Mouse (Mus musculus): ENCODE measurements at regions not wholly inside any gene's neighbourhood (a gene's known extent, or its start where the extent isn't known, plus 50 kb on each side); places are given as distances from the start of the nearest gene placed in this dataset.

GRCm38 (mm10) chr14:9457801-9458495 lies 791.9 kb upstream of the 4930452B06Rik start:
- TF ChIP-seq NELFE (IDR thresholded peaks at IDR 0.05; ENCODE audit: low read depth, low read length) = no peak
- TF ChIP-seq USF2 (conservative IDR thresholded peaks at IDR 0.05; ENCODE audit: low read depth, low read length) = no peak
- no peak for TF ChIP-seq ZC3H11A (IDR thresholded peaks at IDR 0.05; ENCODE audit: low read depth, low read length)
- no peak for TF ChIP-seq SMC3 (IDR thresholded peaks at IDR 0.05; ENCODE audit: low read depth, low read length)
- no peak for TF ChIP-seq KAT2A (IDR thresholded peaks at IDR 0.05; ENCODE audit: insufficient replicate concordance, low read length)
- no peak for TF ChIP-seq SIN3A (IDR thresholded peaks at IDR 0.05; ENCODE audit: low read length)
- no peak for TF ChIP-seq JUN (IDR thresholded peaks at IDR 0.05; ENCODE audit: insufficient read depth, low read depth, low read length)
- TF ChIP-seq MEF2A (IDR thresholded peaks at IDR 0.05; ENCODE audit: borderline replicate concordance, low read depth, low read length) = no peak
- no peak for TF ChIP-seq TBP (conservative IDR thresholded peaks at IDR 0.05; ENCODE audit: low read depth, low read length)
- no peak for TF ChIP-seq BHLHE40 (IDR thresholded peaks at IDR 0.05; ENCODE audit: low read depth, low read length)
- TF ChIP-seq CHD1 (IDR thresholded peaks at IDR 0.05; ENCODE audit: low read depth, low read length) = no peak
- TF ChIP-seq NRF1 (IDR thresholded peaks at IDR 0.05; ENCODE audit: low read depth, low read length) = no peak
- TF ChIP-seq MAFK (IDR thresholded peaks at IDR 0.05; ENCODE audit: insufficient replicate concordance, low read length) = no peak
- TF ChIP-seq IRF4 (IDR thresholded peaks at IDR 0.05; ENCODE audit: low read depth, low read length) = no peak
- no peak for TF ChIP-seq JUND (conservative IDR thresholded peaks at IDR 0.05; ENCODE audit: low read depth, low read length)
- Histone ChIP-seq H3K79me2 (replicated peaks; ENCODE audit: control insufficient read depth, extremely low read depth, insufficient read depth, poor library complexity, severe bottlenecking) (no peaks in the 10 kb centered on the region), H3K27me3 (replicated peaks) (no peaks in the 10 kb centered on the region), H3K9ac (ENCODE audit: insufficient read depth, low read depth) (no peak overlapping the region), H3K9me3 (replicated peaks; ENCODE audit: low read length) (no peaks in the 10 kb centered on the region), H3K4me1 (ENCODE audit: control insufficient read depth in 1 of 2, insufficient read depth in 2 of 2) (no peaks in the 10 kb centered on the region), H3K36me3 (replicated peaks in 1 of 2; ENCODE audit: control insufficient read depth in 1 of 2, insufficient read depth in 1 of 2, low read length in 1 of 2) (no peaks in the 10 kb centered on the region), H3K4me2 (ENCODE audit: insufficient read depth, low read depth, poor library complexity, severe bottlenecking) (no peak overlapping the region), H3K27ac (ENCODE audit: insufficient read depth, low read depth) (no peak overlapping the region), H3K4me3 (replicated peaks in 1 of 3; ENCODE audit: low read depth in 2 of 3, low read length in 2 of 3, poor library complexity in 1 of 3) (no peak overlapping the region)
- DNase-seq (ENCODE audit: extremely low read depth) = no peak
- in situ Hi-C loops (cut with MboI; ENCODE audit: low pct_ligation_motif_present, low pct_unique_long_range_greater_than_20kb, low sequenced_read_pairs) (no loop called here), dilution Hi-C loops (cut with MboI; ENCODE audit: extremely low pct_ligation_motif_present, extremely low pct_unique_long_range_greater_than_20kb, low sequenced_read_pairs) (no loop called here)

- H3K9ac ChIP-seq (ENCODE audit: insufficient read depth, low read depth) = no peak overlapping the region
- no peaks in the 10 kb centered on the region for H3K4me1 ChIP-seq (ENCODE audit: control insufficient read depth in 1 of 2, insufficient read depth in 2 of 2)
- H3K27me3 ChIP-seq (replicated peaks) = no peaks in the 10 kb centered on the region
- no peaks in the 10 kb centered on the region for H3K9me3 ChIP-seq (replicated peaks; ENCODE audit: low read length)
- H3K4me3 ChIP-seq (replicated peaks in 1 of 3; ENCODE audit: low read depth in 2 of 3, low read length in 2 of 3, poor library complexity in 1 of 3) = no peak overlapping the region
- peaks cover 0 to 2% of the 10 kb centered on the region in 2 experiments for H3K36me3 ChIP-seq (replicated peaks in 1 of 2; ENCODE audit: control insufficient read depth in 1 of 2, insufficient read depth in 1 of 2, low read length in 1 of 2)
- TF ChIP-seq USF2 (conservative IDR thresholded peaks at IDR 0.05; ENCODE audit: low read depth, low read length) = no peak
- no peak for TF ChIP-seq TCF12 (IDR thresholded peaks at IDR 0.05; ENCODE audit: low read depth, low read length)
- no peak for TF ChIP-seq MYC (IDR thresholded peaks at IDR 0.05; ENCODE audit: low read depth, low read length)
- no peak for TF ChIP-seq IRF4 (IDR thresholded peaks at IDR 0.05; ENCODE audit: low read depth, low read length)
- TF ChIP-seq HCFC1 (IDR thresholded peaks at IDR 0.05; ENCODE audit: low read depth, low read length) = no peak
- TF ChIP-seq JUN (IDR thresholded peaks at IDR 0.05; ENCODE audit: insufficient read depth, low read depth, low read length) = no peak
- no peak for TF ChIP-seq SMC3 (IDR thresholded peaks at IDR 0.05; ENCODE audit: low read depth, low read length)
- TF ChIP-seq ZKSCAN1 (IDR thresholded peaks at IDR 0.05; ENCODE audit: borderline replicate concordance, low read depth, low read length) = no peak
- TF ChIP-seq RAD21 (IDR thresholded peaks at IDR 0.05; ENCODE audit: low read depth, low read length) = no peak
- no peak for TF ChIP-seq PAX5 (IDR thresholded peaks at IDR 0.05; ENCODE audit: low read length)
- no peak for TF ChIP-seq SIN3A (IDR thresholded peaks at IDR 0.05; ENCODE audit: low read length)
- no peak for TF ChIP-seq ZC3H11A (IDR thresholded peaks at IDR 0.05; ENCODE audit: low read depth, low read length)
- TF ChIP-seq BHLHE40 (IDR thresholded peaks at IDR 0.05; ENCODE audit: low read depth, low read length) = no peak
- no peak for TF ChIP-seq POLR2AphosphoS2 (IDR thresholded peaks at IDR 0.05; ENCODE audit: low read depth, low read length)
- no peak for TF ChIP-seq JUND (conservative IDR thresholded peaks at IDR 0.05; ENCODE audit: low read depth, low read length)
- no peak for DNase-seq (ENCODE audit: extremely low read depth)
- no peaks in the 10 kb centered on the region for H3K79me2 ChIP-seq (replicated peaks; ENCODE audit: control insufficient read depth, extremely low read depth, insufficient read depth, poor library complexity, severe bottlenecking)
- dilution Hi-C loops (cut with MboI; ENCODE audit: extremely low pct_ligation_motif_present, extremely low pct_unique_long_range_greater_than_20kb, low sequenced_read_pairs) = no loop called here
- in situ Hi-C loops (cut with MboI; ENCODE audit: low pct_ligation_motif_present, low pct_unique_long_range_greater_than_20kb, low sequenced_read_pairs) = no loop called here
- no peak overlapping the region for H3K4me2 ChIP-seq (ENCODE audit: insufficient read depth, low read depth, poor library complexity, severe bottlenecking)
- no peak overlapping the region for H3K27ac ChIP-seq (ENCODE audit: insufficient read depth, low read depth)
These were observed 789.9 kb upstream of the 4930452B06Rik start for GRCm38 (mm10) chr14:9455986-9456385.
